Mouse (Mus musculus): ENCODE results near the gene Rnf215. TPM values are rescaled to one million over a fixed set of nuclear protein-coding genes. Genes with fewer than 3 reads are reported as not detected.
"Not testable (repeated sequence)": the region's sequence is repeated elsewhere in the genome, so short reads cannot be mapped to it uniquely, and the experiment has no call there.

Rnf215 gene
- polyA plus RNA-seq, 1 experiment, result 25.2 TPM

- 84% methylated on average over 5 of the region's 5 CpGs for WGBS
- Histone ChIP-seq H3K4me3 (ENCODE audit: insufficient read depth, low read depth, low read length) (no peak overlapping the region), H3K27ac (ENCODE audit: insufficient read depth, low read depth, low read length) (no peak overlapping the region), H3K27me3 (replicated peaks; ENCODE audit: control insufficient read depth, insufficient read depth, low read length) (no peaks in the 10 kb centered on the region), H3K4me1 (ENCODE audit: control insufficient read depth, insufficient read depth, low read length) (peaks cover 6% of the 10 kb centered on the region), H3K36me3 (ENCODE audit: control insufficient read depth, insufficient read depth, low read length) (no peaks in the 10 kb centered on the region)
- no peak for TF ChIP-seq CTCF (conservative IDR thresholded peaks at IDR 0.05; ENCODE audit: insufficient read depth, insufficient read length, low read depth, low read length)
- no peak for TF ChIP-seq POLR2A (IDR thresholded peaks at IDR 0.05; ENCODE audit: low read depth, low read length)
- no peak for DNase-seq
Measured at GRCm38 (mm10) chr11:4101851-4102250, 33.2 kb upstream of the Rnf215 start.

GRCm38 (mm10) chr11:4103522-4103921, 31.5 kb upstream of the Rnf215 start:
- no peak for DNase-seq
- WGBS, result 85% methylated on average over 14 of the region's 14 CpGs
- no peak for TF ChIP-seq POLR2A (IDR thresholded peaks at IDR 0.05; ENCODE audit: low read depth, low read length)
- TF ChIP-seq CTCF (conservative IDR thresholded peaks at IDR 0.05; ENCODE audit: insufficient read depth, insufficient read length, low read depth, low read length), result no peak
- Histone ChIP-seq H3K4me3 (ENCODE audit: insufficient read depth, low read depth, low read length) (no peak overlapping the region), H3K36me3 (ENCODE audit: control insufficient read depth, insufficient read depth, low read length) (no peaks in the 10 kb centered on the region), H3K4me1 (ENCODE audit: control insufficient read depth, insufficient read depth, low read length) (no peaks in the 10 kb centered on the region), H3K27me3 (replicated peaks; ENCODE audit: control insufficient read depth, insufficient read depth, low read length) (no peaks in the 10 kb centered on the region), H3K27ac (ENCODE audit: insufficient read depth, low read depth, low read length) (no peak overlapping the region)

- no peak for TF ChIP-seq CTCF (conservative IDR thresholded peaks at IDR 0.05; ENCODE audit: insufficient read depth, insufficient read length, low read depth, low read length)
- no peak for TF ChIP-seq POLR2A (IDR thresholded peaks at IDR 0.05; ENCODE audit: low read depth, low read length)
- Histone ChIP-seq H3K27me3 (replicated peaks; ENCODE audit: control insufficient read depth, insufficient read depth, low read length) (no peaks in the 10 kb centered on the region), H3K4me1 (ENCODE audit: control insufficient read depth, insufficient read depth, low read length) (no peaks in the 10 kb centered on the region), H3K27ac (ENCODE audit: insufficient read depth, low read depth, low read length) (no peak overlapping the region), H3K36me3 (ENCODE audit: control insufficient read depth, insufficient read depth, low read length) (no peaks in the 10 kb centered on the region), H3K4me3 (ENCODE audit: insufficient read depth, low read depth, low read length) (no peak overlapping the region)
- DNase-seq, result no peak
- WGBS, result 84% methylated on average over 5 of the region's 5 CpGs
Measured at GRCm38 (mm10) chr11:4104989-4105388, 30.0 kb upstream of the Rnf215 start.

- WGBS, result 48% methylated on average over 6 of the region's 6 CpGs
- Histone ChIP-seq H3K27ac (ENCODE audit: insufficient read depth, low read depth, low read length) (no peak overlapping the region), H3K36me3 (ENCODE audit: control insufficient read depth, insufficient read depth, low read length) (no peaks in the 10 kb centered on the region), H3K4me3 (ENCODE audit: insufficient read depth, low read depth, low read length) (no peak overlapping the region), H3K4me1 (ENCODE audit: control insufficient read depth, insufficient read depth, low read length) (no peaks in the 10 kb centered on the region), H3K27me3 (replicated peaks; ENCODE audit: control insufficient read depth, insufficient read depth, low read length) (no peaks in the 10 kb centered on the region)
- DNase-seq, result no peak
- no peak for TF ChIP-seq POLR2A (IDR thresholded peaks at IDR 0.05; ENCODE audit: low read depth, low read length)
- no peak for TF ChIP-seq CTCF (conservative IDR thresholded peaks at IDR 0.05; ENCODE audit: insufficient read depth, insufficient read length, low read depth, low read length)
Measured at GRCm38 (mm10) chr11:4105444-4105843, 29.6 kb upstream of the Rnf215 start.

GRCm38 (mm10) chr11:4107901-4108300, 27.1 kb upstream of the Rnf215 start:
- not testable (repeated sequence) for H3K27ac ChIP-seq (ENCODE audit: insufficient read depth, low read depth, low read length); DNase-seq; H3K4me3 ChIP-seq (ENCODE audit: insufficient read depth, low read depth, low read length); H3K36me3 ChIP-seq (ENCODE audit: control insufficient read depth, insufficient read depth, low read length); H3K27me3 ChIP-seq (replicated peaks; ENCODE audit: control insufficient read depth, insufficient read depth, low read length); H3K4me1 ChIP-seq (ENCODE audit: control insufficient read depth, insufficient read depth, low read length)
- 91% methylated on average over 6 of the region's 6 CpGs for WGBS

- Histone ChIP-seq H3K27ac (ENCODE audit: insufficient read depth, low read depth, low read length) (no peak overlapping the region), H3K4me3 (ENCODE audit: insufficient read depth, low read depth, low read length) (no peak overlapping the region), H3K36me3 (ENCODE audit: control insufficient read depth, insufficient read depth, low read length) (no peaks in the 10 kb centered on the region), H3K4me1 (ENCODE audit: control insufficient read depth, insufficient read depth, low read length) (no peaks in the 10 kb centered on the region), H3K27me3 (replicated peaks; ENCODE audit: control insufficient read depth, insufficient read depth, low read length) (no peaks in the 10 kb centered on the region)
- TF ChIP-seq POLR2A (IDR thresholded peaks at IDR 0.05; ENCODE audit: low read depth, low read length), result no peak
- TF ChIP-seq CTCF (conservative IDR thresholded peaks at IDR 0.05; ENCODE audit: insufficient read depth, insufficient read length, low read depth, low read length), result no peak
- no peak for DNase-seq
- 74% methylated on average over 7 of the region's 7 CpGs for WGBS
Measured at GRCm38 (mm10) chr11:4108691-4109090, 26.3 kb upstream of the Rnf215 start.

- H3K4me3 ChIP-seq (ENCODE audit: insufficient read depth, low read depth, low read length), result no peak overlapping the region
- H3K36me3 ChIP-seq (ENCODE audit: control insufficient read depth, insufficient read depth, low read length), result no peaks in the 10 kb centered on the region
- no peaks in the 10 kb centered on the region for H3K27me3 ChIP-seq (replicated peaks; ENCODE audit: control insufficient read depth, insufficient read depth, low read length)
- H3K4me1 ChIP-seq (ENCODE audit: control insufficient read depth, insufficient read depth, low read length), result no peaks in the 10 kb centered on the region
- DNase-seq, result no peak
- 90% methylated on average over 4 of the region's 4 CpGs for WGBS
- TF ChIP-seq CTCF (conservative IDR thresholded peaks at IDR 0.05; ENCODE audit: insufficient read depth, insufficient read length, low read depth, low read length) (no peak), POLR2A (IDR thresholded peaks at IDR 0.05; ENCODE audit: low read depth, low read length) (no peak)
- H3K27ac ChIP-seq (ENCODE audit: insufficient read depth, low read depth, low read length), result no peak overlapping the region
Measured at GRCm38 (mm10) chr11:4112033-4112432, 23.0 kb upstream of the Rnf215 start.

- Histone ChIP-seq H3K27ac (ENCODE audit: insufficient read depth, low read depth, low read length) (no peak overlapping the region), H3K36me3 (ENCODE audit: control insufficient read depth, insufficient read depth, low read length) (no peaks in the 10 kb centered on the region), H3K27me3 (replicated peaks; ENCODE audit: control insufficient read depth, insufficient read depth, low read length) (no peaks in the 10 kb centered on the region), H3K4me1 (ENCODE audit: control insufficient read depth, insufficient read depth, low read length) (no peaks in the 10 kb centered on the region), H3K4me3 (ENCODE audit: insufficient read depth, low read depth, low read length) (no peak overlapping the region)
- no peak for TF ChIP-seq CTCF (conservative IDR thresholded peaks at IDR 0.05; ENCODE audit: insufficient read depth, insufficient read length, low read depth, low read length)
- TF ChIP-seq POLR2A (IDR thresholded peaks at IDR 0.05; ENCODE audit: low read depth, low read length), result no peak
- 70% methylated on average over 6 of the region's 6 CpGs for WGBS
- no peak for DNase-seq
Measured at GRCm38 (mm10) chr11:4112861-4113260, 22.1 kb upstream of the Rnf215 start.
